Mouse (Mus musculus) liver, embryonic 16.5 days (tissue): Measurements from ENCODE around the gene Cep295nl. TPM values are rescaled to one million over a fixed set of nuclear protein-coding genes. Genes with fewer than 3 reads are reported as not detected.

Experiments used
- ATAC-seq: fragments of 200-750 bp; cut with Nextera tagmentation; 2 replicates; pipeline ENCODE4 v1.8.0; 2017; ENCODE audit warnings: low read depth, mild to moderate bottlenecking, moderate number of reproducible peaks, moderate library complexity
- H3K27ac ChIP-seq: fragments of 300-500 bp; sonication (generic); 2 replicates; pipeline ENCODE4 v1.5.1; 2014; ENCODE audit warnings: mild to moderate bottlenecking, low read length
- H3K27me3 ChIP-seq: fragments of 300-500 bp; sonication (generic); 2 replicates; pipeline ENCODE4 v1.6.1; 2014; ENCODE audit warnings: low read depth, low read length, mixed read lengths; ENCODE audit not compliant: control insufficient read depth, insufficient read depth
- H3K36me3 ChIP-seq: fragments of 300-500 bp; sonication (generic); 2 replicates; pipeline ENCODE4 v1.6.1; 2014; ENCODE audit warnings: mild to moderate bottlenecking; ENCODE audit not compliant: control insufficient read depth, insufficient read depth
- H3K4me1 ChIP-seq: fragments of 300-500 bp; sonication (generic); 2 replicates; pipeline ENCODE4 v1.6.1; 2014; ENCODE audit warnings: low read depth, low read length, mixed read lengths; ENCODE audit not compliant: control insufficient read depth
- H3K4me2 ChIP-seq: fragments of 300-500 bp; sonication (generic); 2 replicates; pipeline ENCODE4 v1.6.1; 2014; ENCODE audit warnings: low read depth, low read length, mixed read lengths
- H3K4me3 ChIP-seq: fragments of 300-500 bp; sonication (generic); 2 replicates; pipeline ENCODE4 v1.5.1; 2014; ENCODE audit warnings: low read depth, mild to moderate bottlenecking, low read length
- H3K9ac ChIP-seq: fragments of 300-500 bp; sonication (generic); 2 replicates; pipeline ENCODE4 v1.6.1; 2014; ENCODE audit warnings: low read depth, low read length
- H3K9me3 ChIP-seq: fragments of 300-500 bp; sonication (generic); replicated peaks from 2 replicates; pipeline ENCODE4 v1.6.1; 2016; ENCODE audit warnings: low read length; ENCODE audit not compliant: control insufficient read depth
- WGBS: fragments of 180-500 bp; shearing (Covaris S2); extraction: QIAGEN DNeasy Blood & Tissue Kit; methylation state at CpG from one replicate; pipeline ENCODE4 v1.1.7; 2014; ENCODE audit not compliant: insufficient replicate concordance; 5-methylcytosine and 5-hydroxymethylcytosine counted together
- polyA plus RNA-seq: library from polyadenylated mRNA; unstranded; fragments of >200 nt; fragmentation: Nextera tagmentation; extraction: Ambion mirVana; gene quantifications from 2 replicates; pipeline ENCODE4 v1.2.1, GENCODE M21; 2015

Gene Cep295nl
- polyA plus RNA-seq, 1 experiment from 2014 or later: not detected

DNA sequence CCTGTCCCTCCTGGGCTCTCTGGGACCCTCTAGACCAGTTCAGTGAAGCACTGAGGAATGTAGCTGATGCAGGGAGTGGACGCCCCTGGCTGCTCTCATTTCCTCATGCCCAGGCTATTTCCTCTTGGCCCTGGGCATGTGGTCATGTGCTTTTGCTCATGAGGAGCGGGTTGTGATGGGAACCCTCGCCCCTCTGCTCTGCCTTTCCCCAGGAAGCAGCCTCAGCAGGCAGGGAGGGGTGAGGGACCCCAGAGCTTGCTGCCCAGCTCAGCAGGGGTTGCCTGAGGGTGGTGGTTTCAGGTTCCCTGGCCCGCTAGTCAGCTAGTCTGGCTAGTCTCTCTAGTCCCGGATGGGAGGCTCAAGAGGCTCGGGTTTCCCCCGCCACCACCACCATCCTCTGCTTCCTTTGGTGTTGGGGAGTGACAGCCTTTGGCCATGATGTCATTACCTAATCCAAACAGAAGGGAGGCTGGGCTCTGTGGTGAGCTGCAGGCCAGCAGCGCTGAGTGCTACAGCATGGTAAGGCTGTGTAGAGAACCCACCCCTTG is 20.7 kb upstream of the Cep295nl start:
- under 1% methylated on average over 8 of the region's 8 CpGs for WGBS
- ATAC-seq: peak; percentile 43; the same call in 1 of the 2 replicates
- Histone ChIP-seq H3K9me3 (no peaks in the 10 kb centered on the region), H3K27me3 (no peaks in the 10 kb centered on the region), H3K4me2 (no peak overlapping the region), H3K36me3 (no peaks in the 10 kb centered on the region), H3K4me1 (no peaks in the 10 kb centered on the region; the same call in 1 of the 2 replicates), H3K27ac (no peak overlapping the region), H3K9ac (no peak overlapping the region; the same call in 1 of the 2 replicates), H3K4me3 (no peak overlapping the region)

DNA sequence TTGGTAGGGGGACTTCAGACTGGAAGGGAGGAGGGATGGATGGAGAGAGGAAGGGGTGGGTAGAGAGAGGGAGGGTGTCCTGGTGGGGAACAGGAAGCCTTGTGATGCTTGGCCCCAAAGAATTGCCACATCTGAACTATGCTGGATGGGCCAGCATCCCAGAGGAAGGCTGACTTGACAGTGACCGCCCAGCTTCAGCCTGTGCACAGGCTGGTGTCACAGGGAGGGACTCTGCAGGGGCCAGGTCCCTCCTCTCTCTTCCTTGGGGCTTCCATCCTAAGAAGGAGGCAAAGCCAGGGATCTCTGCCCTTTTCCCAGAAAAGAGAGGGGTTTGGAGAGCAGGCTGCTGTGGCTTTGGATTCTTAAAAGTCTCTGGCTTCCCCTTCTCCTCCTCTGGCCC is 20.2 kb upstream of the Cep295nl start:
- H3K4me2 ChIP-seq: no peak overlapping the region
- H3K27ac ChIP-seq: no peak overlapping the region
- 53% methylated on average over 1 of the region's 1 CpGs for WGBS
- no peak for ATAC-seq
- H3K27me3 ChIP-seq: no peaks in the 10 kb centered on the region
- no peak overlapping the region for H3K9ac ChIP-seq
- H3K4me1 ChIP-seq: no peaks in the 10 kb centered on the region; the same call in 1 of the 2 replicates
- no peaks in the 10 kb centered on the region for H3K36me3 ChIP-seq
- no peaks in the 10 kb centered on the region for H3K9me3 ChIP-seq
- H3K4me3 ChIP-seq: no peak overlapping the region

DNA sequence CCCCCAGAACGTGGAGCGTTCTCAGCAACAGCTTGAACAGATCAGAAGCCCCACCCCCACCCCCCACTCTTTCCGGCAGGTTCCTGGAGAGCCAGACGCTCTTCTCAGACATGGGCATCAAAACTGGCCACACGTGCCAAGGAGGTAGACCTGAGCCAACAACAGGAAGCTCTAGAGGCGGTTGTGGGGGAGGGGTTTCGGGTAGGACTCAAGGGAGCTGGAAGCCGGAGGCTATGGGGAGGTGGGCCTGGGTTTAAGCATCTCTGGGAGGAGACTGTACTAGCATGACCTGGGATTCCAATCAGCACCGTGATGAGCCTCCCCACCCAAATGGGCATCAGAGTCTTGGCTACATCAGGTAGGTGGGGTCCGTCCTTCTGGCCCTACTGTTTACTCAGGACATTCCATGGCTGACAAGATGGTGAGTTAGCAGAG is 18.6 kb upstream of the Cep295nl start:
- H3K4me3 ChIP-seq: no peak overlapping the region
- H3K4me2 ChIP-seq: no peak overlapping the region
- H3K27ac ChIP-seq: no peak overlapping the region
- H3K9ac ChIP-seq: no peak overlapping the region
- no peak for ATAC-seq
- H3K36me3 ChIP-seq: no peaks in the 10 kb centered on the region
- no peaks in the 10 kb centered on the region; the same call in 1 of the 2 replicates for H3K4me1 ChIP-seq
- H3K27me3 ChIP-seq: peaks cover 3% of the 10 kb centered on the region; the same call in 1 of the 2 replicates
- no peaks in the 10 kb centered on the region for H3K9me3 ChIP-seq
- WGBS: 39% methylated on average over 10 of the region's 10 CpGs

DNA sequence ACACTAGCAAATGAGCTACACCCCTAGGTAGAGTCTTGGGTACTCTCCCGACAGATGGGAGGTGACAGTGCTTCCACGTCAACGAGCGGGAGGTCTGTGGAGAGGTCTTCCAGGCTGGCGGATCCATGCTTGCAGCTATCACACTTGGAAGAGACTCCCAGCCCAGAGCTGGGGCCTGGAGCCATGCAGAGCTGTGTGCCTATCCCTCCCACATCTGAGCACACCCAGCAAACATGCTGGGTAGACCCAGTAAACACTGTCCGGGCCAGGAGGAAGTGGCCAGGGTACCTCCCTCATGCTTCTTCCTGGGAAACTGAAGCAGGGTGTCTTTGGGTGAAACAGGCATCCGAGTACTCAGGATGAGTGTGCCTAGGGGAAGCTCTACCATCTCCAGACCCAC is 18.2 kb upstream of the Cep295nl start:
- Histone ChIP-seq H3K9me3 (no peaks in the 10 kb centered on the region), H3K27ac (no peak overlapping the region), H3K4me3 (no peak overlapping the region), H3K9ac (no peak overlapping the region), H3K27me3 (peaks cover 7% of the 10 kb centered on the region), H3K36me3 (no peaks in the 10 kb centered on the region), H3K4me1 (no peaks in the 10 kb centered on the region; the same call in none of the 2 replicates), H3K4me2 (no peak overlapping the region)
- 64% methylated on average over 7 of the region's 7 CpGs for WGBS
- ATAC-seq: no peak

DNA sequence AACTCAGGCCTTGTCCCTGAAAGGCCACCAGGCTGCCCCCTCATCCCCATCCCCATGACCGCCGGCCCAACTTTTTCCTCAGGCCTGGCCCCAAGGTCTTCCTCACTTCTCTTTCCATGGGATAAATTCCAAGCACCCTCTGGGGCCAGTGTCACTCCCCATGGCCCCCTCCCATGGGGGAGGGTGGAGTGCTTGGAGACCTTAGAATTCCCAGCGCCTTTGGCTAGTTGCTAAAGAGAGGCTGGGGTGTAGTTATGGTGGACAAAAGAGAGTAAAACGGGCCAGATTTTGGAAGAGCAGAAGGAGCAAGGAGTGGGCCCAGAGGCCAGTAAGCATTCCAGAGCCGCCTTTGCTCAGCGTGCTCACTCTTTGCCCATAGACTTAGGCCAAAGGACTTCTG is 13.3 kb upstream of the Cep295nl start, which contains the start of gene Timp2:
Timp2 (minus strand) TSS at position 101 of the 400 bp plus-strand sequence.
- Histone ChIP-seq H3K27me3 (peaks cover 30% of the 10 kb centered on the region), H3K9ac (peak within 1 kb of the TSS; percentile 45; the same call in 1 of the 2 replicates), H3K4me3 (peak within 1 kb of the TSS; percentile 59), H3K9me3 (no peaks in the 10 kb centered on the region), H3K27ac (no peak within 1 kb of the TSS), H3K4me1 (no peaks in the 10 kb centered on the region; the same call in none of the 2 replicates), H3K4me2 (peak within 1 kb of the TSS; percentile 71), H3K36me3 (no peaks in the 10 kb centered on the region)
- WGBS: 40% methylated on average over 6 of the region's 6 CpGs
- no peak for ATAC-seq

DNA sequence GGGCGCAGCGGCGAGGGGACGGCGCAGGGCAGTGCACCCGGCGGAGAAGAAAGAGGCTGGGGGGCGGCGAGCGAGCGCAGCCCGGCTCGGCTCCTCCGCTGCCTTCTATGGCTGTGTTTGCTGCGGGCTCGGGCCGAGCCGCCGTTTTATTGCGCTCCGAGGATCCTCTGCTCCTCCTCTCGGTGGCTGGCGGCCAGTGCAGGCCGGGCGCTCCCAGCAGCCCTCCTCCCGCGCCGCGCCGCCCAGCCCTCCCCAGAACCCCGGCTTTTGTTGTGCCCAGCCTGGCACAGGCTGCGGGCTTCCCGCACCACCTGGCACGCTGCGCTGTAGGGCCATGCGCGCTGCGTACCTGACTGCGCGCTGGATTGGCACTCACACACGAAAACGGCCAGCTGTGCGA is 12.9 kb upstream of the Cep295nl start:
- Histone ChIP-seq H3K9me3 (no peaks in the 10 kb centered on the region), H3K27ac (no peak overlapping the region), H3K4me3 (peak overlapping the region; percentile 59), H3K4me1 (no peaks in the 10 kb centered on the region; the same call in none of the 2 replicates), H3K4me2 (peak overlapping the region; percentile 71), H3K36me3 (no peaks in the 10 kb centered on the region), H3K27me3 (peaks cover 30% of the 10 kb centered on the region), H3K9ac (peak overlapping the region; percentile 45; the same call in 1 of the 2 replicates)
- WGBS: under 1% methylated on average over 36 of the region's 43 CpGs
- ATAC-seq: peak; percentile 62; the same call in 1 of the 2 replicates

DNA sequence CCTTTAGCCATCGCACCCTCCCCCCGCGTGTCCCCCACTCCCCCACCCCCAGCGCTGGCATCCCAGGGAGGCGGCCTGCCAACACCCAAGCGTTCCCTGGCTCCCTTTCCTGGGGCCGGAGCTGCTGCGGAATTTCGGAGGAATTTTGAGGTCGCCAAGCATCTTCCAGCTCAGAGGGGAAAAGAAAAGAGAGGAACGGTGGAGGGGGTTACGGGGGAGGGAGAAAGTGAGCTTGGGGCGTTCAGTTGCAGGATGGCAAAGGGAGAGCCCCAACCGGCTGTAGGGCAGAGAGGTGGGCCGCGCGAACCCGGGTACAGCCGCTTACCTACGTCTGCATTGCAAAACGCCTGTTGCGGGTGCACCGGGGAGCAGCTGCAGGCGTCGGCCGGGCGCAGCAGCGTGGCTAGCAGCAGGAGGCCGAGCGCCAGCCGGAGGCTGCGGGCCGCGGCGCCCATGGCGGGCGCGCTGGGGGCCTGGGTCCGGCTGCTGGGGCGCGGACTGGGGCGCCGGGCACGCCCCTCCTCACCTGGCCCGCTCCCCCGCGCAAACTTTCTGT is 12.4 kb upstream of the Cep295nl start:
- H3K27me3 ChIP-seq: peaks cover 30% of the 10 kb centered on the region
- ATAC-seq: 0 out of 2 replicates have a peak, but pooled peaks have one; percentile 7
- H3K4me2 ChIP-seq: peak overlapping the region; percentile 71
- 1% methylated on average over 44 of the region's 47 CpGs for WGBS
- H3K27ac ChIP-seq: no peak overlapping the region
- no peaks in the 10 kb centered on the region for H3K36me3 ChIP-seq
- H3K4me3 ChIP-seq: peak overlapping the region; percentile 59
- H3K9ac ChIP-seq: peak overlapping the region; percentile 45; the same call in 1 of the 2 replicates
- no peaks in the 10 kb centered on the region; the same call in none of the 2 replicates for H3K4me1 ChIP-seq
- H3K9me3 ChIP-seq: no peaks in the 10 kb centered on the region

DNA sequence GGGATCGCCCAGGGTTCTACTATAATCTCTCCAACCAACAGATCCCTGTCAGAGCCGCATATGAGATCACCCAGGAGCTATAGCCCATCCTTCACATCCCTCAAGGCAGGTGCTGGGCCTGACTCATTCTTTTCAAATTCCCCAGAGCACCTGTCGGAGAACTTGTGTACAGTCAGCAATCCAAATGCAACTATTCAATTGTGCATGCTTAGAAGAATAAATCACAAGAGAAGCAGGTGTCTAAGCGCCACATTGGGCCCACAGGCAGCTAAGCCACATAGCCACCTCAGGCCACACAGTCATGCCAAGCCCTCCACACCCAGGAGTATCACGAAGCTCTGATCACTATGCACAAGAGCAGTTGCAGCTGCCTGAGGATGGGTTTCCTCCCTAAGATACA is 7.2 kb upstream of the Cep295nl start:
- no peak overlapping the region for H3K4me3 ChIP-seq
- H3K4me2 ChIP-seq: no peak overlapping the region
- no peaks in the 10 kb centered on the region for H3K9me3 ChIP-seq
- ATAC-seq: no peak
- 57% methylated on average over 5 of the region's 5 CpGs for WGBS
- H3K4me1 ChIP-seq: peaks cover 6% of the 10 kb centered on the region
- peaks cover 14% of the 10 kb centered on the region for H3K27me3 ChIP-seq
- H3K36me3 ChIP-seq: no peaks in the 10 kb centered on the region
- no peak overlapping the region for H3K9ac ChIP-seq
- H3K27ac ChIP-seq: no peak overlapping the region

DNA sequence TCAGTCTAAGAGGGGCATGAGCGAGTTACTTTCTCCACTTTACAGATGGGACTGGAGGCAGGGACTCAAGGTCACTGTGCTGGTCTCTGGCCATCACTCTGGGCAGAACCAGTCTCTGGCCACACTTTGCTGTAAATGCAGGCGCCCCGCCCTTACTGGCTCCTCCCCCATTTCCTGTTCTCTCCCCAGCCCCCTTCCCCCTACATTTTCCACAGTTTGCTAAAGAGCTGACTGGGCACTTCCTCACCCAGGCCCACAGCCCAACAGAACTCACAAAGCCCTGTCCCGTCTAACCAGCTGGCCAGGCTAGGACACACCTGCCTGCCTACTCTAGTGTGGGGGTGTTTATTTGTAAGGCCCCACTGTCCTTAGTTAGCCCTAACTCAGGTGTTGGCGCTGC is 6.6 kb upstream of the Cep295nl start:
- Histone ChIP-seq H3K9ac (no peak overlapping the region), H3K27ac (no peak overlapping the region), H3K4me1 (peaks cover 6% of the 10 kb centered on the region), H3K4me3 (no peak overlapping the region), H3K9me3 (no peaks in the 10 kb centered on the region), H3K27me3 (peaks cover 7% of the 10 kb centered on the region), H3K4me2 (no peak overlapping the region), H3K36me3 (no peaks in the 10 kb centered on the region)
- WGBS: 22% methylated on average over 5 of the region's 5 CpGs
- peak; percentile 45 for ATAC-seq
